Mouse (Mus musculus) layer of hippocampus, postnatal 36 days (tissue): ENCODE data around the gene Trim15. TPM values are rescaled to one million over a fixed set of nuclear protein-coding genes. Genes with fewer than 3 reads are reported as not detected.
A peak's percentile ranks its signal among the peaks of the same experiment; 100 is the strongest.
"Not testable (repeated sequence)": the region's sequence is repeated elsewhere in the genome, so short reads cannot be mapped to it uniquely, and the experiment has no call there.

Source experiments
- DNase-seq, 2 experiments: peaks; one replicate each; pipeline ENCODE4 v3.0.0; 2022
- total RNA-seq, 2 experiments: library from RNA; stranded (reverse); gene quantifications; 2 replicates each; pipeline ENCODE4 v1.2.3; 2021

The Trim15 gene
- not detected for total RNA-seq

- DNase-seq: no peak
Measured at GRCm38 (mm10) chr17:36866719-36867527, at the start of gene Trim15. Trim15 (minus strand) TSS chr17:36867210.

- DNase-seq: peak; percentile 33 to 50
Measured at GRCm38 (mm10) chr17:36915076-36915475, 48.1 kb upstream of the Trim15 start.

GRCm38 (mm10) chr17:36914108-36914507, 47.1 kb upstream of the Trim15 start:
- DNase-seq: peak; percentile 42 to 70

- DNase-seq: no peak
Measured at GRCm38 (mm10) chr17:36912031-36912430, 45.0 kb upstream of the Trim15 start.

- DNase-seq: no peak
Measured at GRCm38 (mm10) chr17:36909802-36910201, 42.8 kb upstream of the Trim15 start.

- no peak for DNase-seq
Measured at GRCm38 (mm10) chr17:36908235-36908634, 41.2 kb upstream of the Trim15 start.

GRCm38 (mm10) chr17:36903651-36904050, 36.6 kb upstream of the Trim15 start:
- DNase-seq: no peak

- no peak for DNase-seq
Measured at GRCm38 (mm10) chr17:36900691-36901090, 33.7 kb upstream of the Trim15 start.

- peak; percentile 45 to 47 for DNase-seq
Measured at GRCm38 (mm10) chr17:36900001-36900400, 33.0 kb upstream of the Trim15 start.

GRCm38 (mm10) chr17:36899376-36899775, 32.4 kb upstream of the Trim15 start:
- DNase-seq: no peak

- DNase-seq: no peak
Measured at GRCm38 (mm10) chr17:36897552-36898205, 30.7 kb upstream of the Trim15 start, which contains the start of gene Trim31. Trim31 (plus strand) TSS chr17:36898118.

- no peak for DNase-seq
Measured at GRCm38 (mm10) chr17:36897065-36897464, 30.1 kb upstream of the Trim15 start.

- no peak for DNase-seq
Measured at GRCm38 (mm10) chr17:36896583-36896982, 29.6 kb upstream of the Trim15 start.

- DNase-seq: no peak
Measured at GRCm38 (mm10) chr17:36893387-36893786, 26.4 kb upstream of the Trim15 start.

- DNase-seq: peak in 1 of 2 experiments; percentile 18
Measured at GRCm38 (mm10) chr17:36892362-36892761, 25.4 kb upstream of the Trim15 start.

GRCm38 (mm10) chr17:36891496-36891895, 24.5 kb upstream of the Trim15 start:
- DNase-seq: not testable (repeated sequence)

GRCm38 (mm10) chr17:36890073-36890903, 23.3 kb upstream of the Trim15 start, which contains the start of gene Trim40:
Trim40 (minus strand) TSS chr17:36890123.
- no peak for DNase-seq

- DNase-seq: no peak
Measured at GRCm38 (mm10) chr17:36885132-36885790, 18.3 kb upstream of the Trim15 start.

GRCm38 (mm10) chr17:36883350-36883749, 16.3 kb upstream of the Trim15 start:
- DNase-seq: no peak

GRCm38 (mm10) chr17:36874636-36875035, 7.6 kb upstream of the Trim15 start:
- DNase-seq: no peak

GRCm38 (mm10) chr17:36869955-36870810, 3.2 kb upstream of the Trim15 start:
- DNase-seq: no peak
